In genomic region chr3:135486351-135486750, GRCm38 (mm10) we compare ENCODE assay signal across 8 mouse cellular contexts. TPM values are rescaled to one million over a fixed set of nuclear protein-coding genes. Genes with fewer than 3 reads are reported as not detected.
DNase-seq lines count a peak whose midpoint lies in the region; ATAC-seq and TF ChIP-seq lines count a peak whose summit lies in the region.

No protein-coding gene starts in this region.

- WGBS in heart, adult 2 months = 49% methylated on average over 5 of the region's 5 CpGs
- 78% methylated on average over 5 of the region's 5 CpGs for WGBS in embryonic facial prominence, embryonic 15.5 days
- WGBS in liver, embryonic 12.5 days (ENCODE audit: insufficient replicate concordance) = 61% methylated on average over 5 of the region's 5 CpGs

- peak overlapping the region; percentile 98; the same call in 1 of the 2 replicates for H3K4me2 ChIP-seq in embryonic facial prominence, embryonic 15.5 days (replicated peaks)
- peak overlapping the region; percentile 93 for H3K4me2 ChIP-seq in liver, embryonic 12.5 days

- no peak overlapping the region for H3K27ac ChIP-seq in heart, adult 2 months
- no peak overlapping the region for H3K27ac ChIP-seq in embryonic facial prominence, embryonic 15.5 days (replicated peaks)
- H3K27ac ChIP-seq in liver, embryonic 12.5 days = no peak overlapping the region

- H3K9ac ChIP-seq in heart, adult 2 months (ENCODE audit: low read depth, low read length) = peak overlapping the region; percentile 94
- no peak overlapping the region for H3K9ac ChIP-seq in embryonic facial prominence, embryonic 15.5 days
- peak overlapping the region; percentile 75; the same call in 1 of the 2 replicates for H3K9ac ChIP-seq in liver, embryonic 12.5 days

- intact Hi-C loops in heart, adult 2 months (cut with DNase I) = loop anchor here (5.0 kb wide), 2 partner anchors 36 to 84 kb away; no protein-coding TSS in a partner anchor

- H3K4me3 ChIP-seq in heart, adult 2 months = no peak overlapping the region
- H3K4me3 ChIP-seq in embryonic facial prominence, embryonic 15.5 days (replicated peaks) = no peak overlapping the region
- H3K4me3 ChIP-seq in liver, embryonic 12.5 days = peak overlapping the region; percentile 70

- H3K4me1 ChIP-seq in heart, adult 2 months (ENCODE audit: control insufficient read depth, insufficient read depth, low read length) = no peaks in the 10 kb centered on the region
- peaks cover 12% of the 10 kb centered on the region; the same call in 1 of the 2 replicates for H3K4me1 ChIP-seq in embryonic facial prominence, embryonic 15.5 days
- peaks cover 18% of the 10 kb centered on the region for H3K4me1 ChIP-seq in liver, embryonic 12.5 days

- no peaks in the 10 kb centered on the region for H3K9me3 ChIP-seq in embryonic facial prominence, embryonic 15.5 days (replicated peaks)
- no peaks in the 10 kb centered on the region for H3K9me3 ChIP-seq in liver, embryonic 12.5 days (replicated peaks)

- H3K79me2 ChIP-seq in heart, adult 2 months (replicated peaks; ENCODE audit: control insufficient read depth, insufficient read depth, low read length) = no peaks in the 10 kb centered on the region; the same call in 1 of the 2 replicates

- no peak for TF ChIP-seq CTCF in heart, adult 2 months (IDR thresholded peaks at IDR 0.05)

- no peak for DNase-seq in heart, adult 2 months
- no peak for DNase-seq in heart, adult 11 months
- DNase-seq in CD4-positive helper T cell, adult 2 months (ENCODE audit: low read depth, low spot score) = peak; percentile 49
- no peak for DNase-seq in adrenal gland, adult (ENCODE audit: inconsistent age in 2 of 2, low spot score in 1 of 2)
- DNase-seq in cerebellum, adult 9-11 months = no peak
- DNase-seq in spleen, postnatal 10 days (ENCODE audit: low spot score in 2 of 2) = no peak

- H3K27me3 ChIP-seq in heart, adult 2 months (ENCODE audit: control insufficient read depth, insufficient read depth, low read length) = no peaks in the 10 kb centered on the region
- no peaks in the 10 kb centered on the region for H3K27me3 ChIP-seq in embryonic facial prominence, embryonic 15.5 days
- no peaks in the 10 kb centered on the region for H3K27me3 ChIP-seq in liver, embryonic 12.5 days (replicated peaks)

- no peak for ATAC-seq in embryonic facial prominence, embryonic 15.5 days (ENCODE audit: insufficient number of reproducible peaks, low FRiP score, low TSS enrichment, low read depth)
- no peak for ATAC-seq in liver, embryonic 12.5 days

- TF ChIP-seq POLR2A in heart, adult 2 months (IDR thresholded peaks at IDR 0.05; ENCODE audit: insufficient read depth, low read depth, low read length) = no peak

- TF ChIP-seq EP300 in heart, adult 2 months (IDR thresholded peaks at IDR 0.05; ENCODE audit: insufficient read depth, low read depth, low read length) = no peak

- no peaks in the 10 kb centered on the region for H3K36me3 ChIP-seq in heart, adult 2 months (ENCODE audit: control insufficient read depth, insufficient read depth, low read length)
- no peaks in the 10 kb centered on the region for H3K36me3 ChIP-seq in embryonic facial prominence, embryonic 15.5 days
- peaks cover 5% of the 10 kb centered on the region; the same call in 1 of the 2 replicates for H3K36me3 ChIP-seq in liver, embryonic 12.5 days

RNA-seq across cellular contexts. Expression of gene Manba, which starts 0.9 kb away (rescaled TPM):
- 10 to 100 TPM; 15.7 to 16.4 TPM for total RNA-seq in heart, adult 2 months (2021)
- polyA plus RNA-seq in heart, adult 2 months (2012; rRNA removed) = 8.2 and 13.3 TPM in 2 replicates
- polyA plus RNA-seq in embryonic facial prominence, embryonic 15.5 days (2015; fragmentation: Nextera tagmentation; extraction: Ambion mirVana) = 6.8 and 7.2 TPM in 2 replicates
- 6.8 and 7.3 TPM in 2 replicates for polyA plus RNA-seq in liver, embryonic 12.5 days (2016; fragmentation: Nextera tagmentation; extraction: Ambion mirVana)

RNA-seq across cellular contexts. Expression of gene Ube2d3, which starts 48.4 kb away (rescaled TPM):
- total RNA-seq in heart, adult 2 months (2021) = 100 to 1,000 TPM; 357 to 416 TPM
- polyA plus RNA-seq in heart, adult 2 months (2012; rRNA removed) = 285 and 532 TPM in 2 replicates
- 450 and 462 TPM in 2 replicates for polyA plus RNA-seq in embryonic facial prominence, embryonic 15.5 days (2015; fragmentation: Nextera tagmentation; extraction: Ambion mirVana)
- 331 and 332 TPM in 2 replicates for polyA plus RNA-seq in liver, embryonic 12.5 days (2016; fragmentation: Nextera tagmentation; extraction: Ambion mirVana)
